Mouse (Mus musculus): ENCODE results near the gene Pigk. TPM values are rescaled to one million over a fixed set of nuclear protein-coding genes. Genes with fewer than 3 reads are reported as not detected.

Pigk gene
- polyA plus RNA-seq, 1 experiment from 2014 or later: 42.9 TPM

DNA sequence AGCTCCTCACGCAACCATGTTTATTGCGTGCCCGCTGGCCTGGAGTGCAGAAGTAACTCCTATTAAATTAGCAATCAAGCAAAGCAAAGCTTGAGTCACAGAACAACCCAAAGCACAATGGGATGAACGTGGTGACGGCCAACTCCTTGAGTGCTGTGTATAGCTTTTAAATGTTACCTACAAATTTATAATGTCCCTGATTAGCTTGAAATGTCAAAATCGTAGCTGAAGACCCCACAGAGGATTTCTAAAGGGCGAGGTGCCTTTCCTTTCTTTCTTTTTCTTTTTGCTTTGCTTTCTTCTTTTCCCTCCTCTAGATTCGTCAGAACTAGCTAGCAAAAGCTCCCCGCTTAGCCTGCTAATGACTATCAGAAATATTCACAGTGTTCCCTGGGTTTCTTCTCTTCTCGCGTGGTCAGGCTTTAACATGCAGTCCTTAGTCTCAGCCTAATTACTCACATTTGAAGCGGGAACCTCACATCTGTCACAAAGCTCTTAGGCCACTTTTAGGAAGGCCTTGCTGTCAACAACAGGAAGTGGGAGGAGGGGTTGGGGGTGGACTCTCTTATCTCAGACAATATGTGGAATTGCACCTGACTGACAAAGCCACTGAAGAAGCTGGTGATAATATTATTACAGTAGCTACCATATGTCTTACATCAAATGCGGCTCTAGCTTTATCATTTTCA is 214.5 kb downstream of the Pigk start:
- H3K27me3 ChIP-seq (replicated peaks; ENCODE audit: control insufficient read depth, insufficient read depth, low read length): no peaks in the 10 kb centered on the region
- H3K27ac ChIP-seq (ENCODE audit: low read depth): no peak overlapping the region
- H3K4me3 ChIP-seq (ENCODE audit: low read depth, low read length): no peak overlapping the region
- no peak overlapping the region for H3K4me2 ChIP-seq (ENCODE audit: low read length)
- no peak overlapping the region for H3K9ac ChIP-seq (ENCODE audit: low read length)
- DNase-seq (ENCODE audit: low spot score): no peak
- no peak for ATAC-seq (replicated peaks; ENCODE audit: low FRiP score, low TSS enrichment, low read depth)
- no peaks in the 10 kb centered on the region for H3K36me3 ChIP-seq (ENCODE audit: control insufficient read depth, insufficient read depth, low read length)
- peaks cover 10% of the 10 kb centered on the region for H3K4me1 ChIP-seq (replicated peaks; ENCODE audit: control insufficient read depth, insufficient read depth, low read length)
- WGBS: 66% methylated on average over 13 of the region's 13 CpGs
- H3K9me3 ChIP-seq (ENCODE audit: control insufficient read depth, low read length): no peaks in the 10 kb centered on the region

DNA sequence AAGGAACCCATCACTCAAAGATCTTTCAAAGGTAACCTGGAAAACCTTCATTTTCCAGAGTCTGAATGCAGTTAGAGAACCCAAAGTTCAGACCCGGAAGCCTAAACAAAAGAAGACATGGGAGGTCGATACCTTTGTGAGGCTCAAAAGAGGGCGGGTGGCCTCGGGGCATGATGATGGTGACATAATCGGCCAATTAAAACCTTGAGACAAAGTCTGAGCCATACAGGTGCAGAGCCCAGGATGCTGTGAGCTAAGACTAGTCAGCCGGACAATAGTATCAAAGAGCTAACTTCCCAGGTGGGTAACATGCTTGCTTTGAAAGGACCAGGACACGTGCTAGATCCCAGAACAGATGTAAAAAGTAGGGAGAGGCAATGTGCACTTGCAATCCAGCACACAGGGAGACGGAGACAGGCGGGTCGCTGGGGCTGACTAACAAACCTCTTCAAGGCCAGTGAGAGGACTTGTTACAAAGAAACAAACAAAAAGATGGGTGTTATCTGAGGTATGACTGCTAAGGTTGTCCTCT is 215.4 kb downstream of the Pigk start:
- ATAC-seq (replicated peaks; ENCODE audit: low FRiP score, low TSS enrichment, low read depth) (no peak), DNase-seq (ENCODE audit: low spot score) (no peak)
- no peak overlapping the region for H3K4me3 ChIP-seq (ENCODE audit: low read depth, low read length)
- no peaks in the 10 kb centered on the region for H3K36me3 ChIP-seq (ENCODE audit: control insufficient read depth, insufficient read depth, low read length)
- no peak overlapping the region for H3K4me2 ChIP-seq (ENCODE audit: low read length)
- H3K27me3 ChIP-seq (replicated peaks; ENCODE audit: control insufficient read depth, insufficient read depth, low read length): no peaks in the 10 kb centered on the region
- H3K27ac ChIP-seq (ENCODE audit: low read depth): no peak overlapping the region
- no peaks in the 10 kb centered on the region for H3K9me3 ChIP-seq (ENCODE audit: control insufficient read depth, low read length)
- no peak overlapping the region for H3K9ac ChIP-seq (ENCODE audit: low read length)
- peaks cover 3% of the 10 kb centered on the region; the same call in 1 of the 2 replicates for H3K4me1 ChIP-seq (replicated peaks; ENCODE audit: control insufficient read depth, insufficient read depth, low read length)
- 73% methylated on average over 10 of the region's 10 CpGs for WGBS

DNA sequence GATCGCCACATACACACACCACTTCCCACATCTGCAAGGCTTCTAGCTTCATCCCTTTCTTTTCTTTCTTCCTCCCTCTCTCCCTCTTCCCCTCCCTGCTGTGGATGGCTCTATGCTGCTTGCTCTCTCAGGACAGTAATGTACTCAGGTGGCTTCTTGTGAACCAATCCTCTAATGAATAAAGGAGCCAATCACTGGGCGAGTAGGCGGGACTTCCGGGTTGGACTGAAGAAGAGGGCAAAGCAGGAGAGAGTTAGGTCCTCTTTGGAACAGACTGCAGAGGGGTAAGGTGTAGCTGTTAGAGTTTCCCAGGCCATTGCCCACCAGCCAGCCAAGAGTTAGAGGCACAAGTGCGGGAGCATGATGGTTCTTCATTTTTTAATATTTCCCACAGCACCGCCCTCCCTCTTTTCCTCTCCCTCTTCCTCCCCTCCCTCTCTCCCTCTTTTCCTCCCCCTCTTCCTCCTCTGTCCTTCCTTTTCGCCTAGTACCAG is 215.9 kb downstream of the Pigk start:
- Histone ChIP-seq H3K9ac (ENCODE audit: low read length) (no peak overlapping the region), H3K9me3 (ENCODE audit: control insufficient read depth, low read length) (no peaks in the 10 kb centered on the region), H3K27me3 (replicated peaks; ENCODE audit: control insufficient read depth, insufficient read depth, low read length) (no peaks in the 10 kb centered on the region), H3K4me2 (ENCODE audit: low read length) (no peak overlapping the region), H3K4me3 (ENCODE audit: low read depth, low read length) (no peak overlapping the region), H3K4me1 (replicated peaks; ENCODE audit: control insufficient read depth, insufficient read depth, low read length) (peaks cover 3% of the 10 kb centered on the region; the same call in 1 of the 2 replicates), H3K27ac (ENCODE audit: low read depth) (no peak overlapping the region), H3K36me3 (ENCODE audit: control insufficient read depth, insufficient read depth, low read length) (no peaks in the 10 kb centered on the region)
- WGBS: 80% methylated on average over 7 of the region's 7 CpGs
- DNase-seq (ENCODE audit: low spot score) (no peak), ATAC-seq (replicated peaks; ENCODE audit: low FRiP score, low TSS enrichment, low read depth) (no peak)

DNA sequence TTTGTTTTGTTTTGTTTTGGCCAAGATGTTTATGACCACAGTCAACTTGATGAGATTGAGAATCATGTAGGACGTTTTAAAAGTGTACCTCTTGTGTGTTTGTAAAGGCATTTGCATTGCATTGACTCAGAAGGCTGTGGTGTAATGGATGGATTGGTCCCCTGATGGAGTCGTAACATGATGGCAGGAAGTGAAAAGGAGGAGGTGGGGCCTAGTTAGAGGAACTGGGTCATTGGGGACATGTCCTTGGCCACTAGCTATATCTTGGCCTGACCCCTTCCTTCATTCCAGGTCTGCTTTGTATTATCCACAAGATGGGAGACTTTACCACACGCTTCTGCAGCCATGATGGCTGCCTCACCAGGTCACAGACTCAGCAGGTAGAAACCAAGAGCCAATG is 217.5 kb downstream of the Pigk start:
- no peaks in the 10 kb centered on the region for H3K27me3 ChIP-seq (replicated peaks; ENCODE audit: control insufficient read depth, insufficient read depth, low read length)
- H3K36me3 ChIP-seq (ENCODE audit: control insufficient read depth, insufficient read depth, low read length): no peaks in the 10 kb centered on the region
- ATAC-seq (replicated peaks; ENCODE audit: low FRiP score, low TSS enrichment, low read depth): no peak
- no peak overlapping the region for H3K4me2 ChIP-seq (ENCODE audit: low read length)
- no peak for DNase-seq (ENCODE audit: low spot score)
- no peaks in the 10 kb centered on the region for H3K9me3 ChIP-seq (ENCODE audit: control insufficient read depth, low read length)
- peaks cover 3% of the 10 kb centered on the region; the same call in 1 of the 2 replicates for H3K4me1 ChIP-seq (replicated peaks; ENCODE audit: control insufficient read depth, insufficient read depth, low read length)
- no peak overlapping the region for H3K27ac ChIP-seq (ENCODE audit: low read depth)
- no peak overlapping the region for H3K9ac ChIP-seq (ENCODE audit: low read length)
- no peak overlapping the region for H3K4me3 ChIP-seq (ENCODE audit: low read depth, low read length)
- 79% methylated on average over 3 of the region's 3 CpGs for WGBS

DNA sequence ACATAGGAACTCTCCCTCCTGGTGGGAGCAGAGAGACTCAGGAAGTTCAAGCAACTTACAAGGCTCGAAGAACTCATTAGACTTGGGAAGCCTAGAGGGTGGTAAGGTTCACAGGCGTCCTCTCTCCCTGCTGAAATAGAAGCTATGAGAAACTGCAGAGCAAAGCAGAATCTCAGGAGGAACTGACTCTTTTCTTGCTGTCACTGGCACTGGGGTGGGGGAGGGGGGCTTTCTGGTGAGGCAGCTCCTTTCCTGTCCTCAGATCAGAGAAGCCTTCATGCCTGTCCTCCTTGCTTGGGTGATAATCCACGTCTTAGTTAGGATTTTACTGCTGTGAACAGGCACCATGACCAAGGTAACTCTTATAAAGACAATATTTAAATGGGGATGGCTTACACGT is 218.2 kb downstream of the Pigk start:
- Histone ChIP-seq H3K27me3 (replicated peaks; ENCODE audit: control insufficient read depth, insufficient read depth, low read length) (no peaks in the 10 kb centered on the region), H3K9me3 (ENCODE audit: control insufficient read depth, low read length) (no peaks in the 10 kb centered on the region), H3K4me1 (replicated peaks; ENCODE audit: control insufficient read depth, insufficient read depth, low read length) (peaks cover 3% of the 10 kb centered on the region; the same call in 1 of the 2 replicates), H3K4me2 (ENCODE audit: low read length) (no peak overlapping the region), H3K4me3 (ENCODE audit: low read depth, low read length) (no peak overlapping the region), H3K27ac (ENCODE audit: low read depth) (no peak overlapping the region), H3K9ac (ENCODE audit: low read length) (no peak overlapping the region), H3K36me3 (ENCODE audit: control insufficient read depth, insufficient read depth, low read length) (no peaks in the 10 kb centered on the region)
- ATAC-seq (replicated peaks; ENCODE audit: low FRiP score, low TSS enrichment, low read depth) (no peak), DNase-seq (ENCODE audit: low spot score) (no peak)
- 77% methylated on average over 4 of the region's 4 CpGs for WGBS

DNA sequence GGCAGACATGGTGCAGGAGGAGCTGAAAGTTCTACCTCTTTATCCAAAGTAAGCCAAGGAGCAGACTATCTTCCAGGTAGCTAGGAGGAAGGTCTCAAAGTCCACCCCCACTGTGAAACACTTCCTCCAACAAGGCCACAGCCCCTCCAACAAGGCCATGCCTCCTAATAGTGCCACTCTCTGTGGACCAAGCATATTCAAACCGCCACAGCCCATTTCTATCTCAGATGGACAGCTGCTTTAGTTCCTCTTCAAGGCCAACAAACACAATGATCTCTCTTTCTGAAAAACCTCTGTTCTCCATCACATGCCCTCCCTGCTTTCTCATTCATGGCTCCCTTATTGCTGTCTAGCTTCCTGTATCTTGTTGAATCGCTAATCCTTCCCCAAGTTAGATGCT is 218.6 kb downstream of the Pigk start:
- peaks cover 3% of the 10 kb centered on the region; the same call in 1 of the 2 replicates for H3K4me1 ChIP-seq (replicated peaks; ENCODE audit: control insufficient read depth, insufficient read depth, low read length)
- no peaks in the 10 kb centered on the region for H3K9me3 ChIP-seq (ENCODE audit: control insufficient read depth, low read length)
- H3K4me2 ChIP-seq (ENCODE audit: low read length): no peak overlapping the region
- H3K27ac ChIP-seq (ENCODE audit: low read depth): no peak overlapping the region
- H3K9ac ChIP-seq (ENCODE audit: low read length): no peak overlapping the region
- DNase-seq (ENCODE audit: low spot score) (no peak), ATAC-seq (replicated peaks; ENCODE audit: low FRiP score, low TSS enrichment, low read depth) (no peak)
- no peaks in the 10 kb centered on the region for H3K36me3 ChIP-seq (ENCODE audit: control insufficient read depth, insufficient read depth, low read length)
- no peaks in the 10 kb centered on the region for H3K27me3 ChIP-seq (replicated peaks; ENCODE audit: control insufficient read depth, insufficient read depth, low read length)
- no peak overlapping the region for H3K4me3 ChIP-seq (ENCODE audit: low read depth, low read length)
- 86% methylated on average over 2 of the region's 2 CpGs for WGBS

DNA sequence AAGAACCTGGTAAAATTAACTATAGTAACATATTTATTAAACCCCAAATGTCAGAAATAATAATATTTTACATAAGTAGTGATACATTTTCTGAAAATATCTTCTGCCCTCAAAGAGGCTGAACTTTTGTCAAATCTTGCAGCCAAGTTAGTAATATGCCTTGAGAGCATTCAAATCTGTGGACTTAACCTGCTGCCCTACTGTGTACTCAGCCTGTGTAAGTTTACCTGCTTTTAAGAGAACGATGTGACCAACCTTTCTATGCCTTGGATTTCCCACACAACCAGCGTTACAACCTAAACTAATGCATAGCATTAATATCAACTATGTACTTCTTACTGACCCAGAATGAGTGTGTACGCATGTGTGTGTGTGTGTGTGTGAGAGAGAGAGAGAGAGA is 219.8 kb downstream of the Pigk start:
- peaks cover 2% of the 10 kb centered on the region; the same call in 1 of the 2 replicates for H3K4me1 ChIP-seq (replicated peaks; ENCODE audit: control insufficient read depth, insufficient read depth, low read length)
- no peak for ATAC-seq (replicated peaks; ENCODE audit: low FRiP score, low TSS enrichment, low read depth)
- no peak overlapping the region for H3K4me3 ChIP-seq (ENCODE audit: low read depth, low read length)
- H3K27me3 ChIP-seq (replicated peaks; ENCODE audit: control insufficient read depth, insufficient read depth, low read length): no peaks in the 10 kb centered on the region
- no peaks in the 10 kb centered on the region for H3K36me3 ChIP-seq (ENCODE audit: control insufficient read depth, insufficient read depth, low read length)
- no peaks in the 10 kb centered on the region for H3K9me3 ChIP-seq (ENCODE audit: control insufficient read depth, low read length)
- H3K4me2 ChIP-seq (ENCODE audit: low read length): no peak overlapping the region
- H3K27ac ChIP-seq (ENCODE audit: low read depth): no peak overlapping the region
- no peak for DNase-seq (ENCODE audit: low spot score)
- 92% methylated on average over 3 of the region's 3 CpGs for WGBS
- no peak overlapping the region for H3K9ac ChIP-seq (ENCODE audit: low read length)

DNA sequence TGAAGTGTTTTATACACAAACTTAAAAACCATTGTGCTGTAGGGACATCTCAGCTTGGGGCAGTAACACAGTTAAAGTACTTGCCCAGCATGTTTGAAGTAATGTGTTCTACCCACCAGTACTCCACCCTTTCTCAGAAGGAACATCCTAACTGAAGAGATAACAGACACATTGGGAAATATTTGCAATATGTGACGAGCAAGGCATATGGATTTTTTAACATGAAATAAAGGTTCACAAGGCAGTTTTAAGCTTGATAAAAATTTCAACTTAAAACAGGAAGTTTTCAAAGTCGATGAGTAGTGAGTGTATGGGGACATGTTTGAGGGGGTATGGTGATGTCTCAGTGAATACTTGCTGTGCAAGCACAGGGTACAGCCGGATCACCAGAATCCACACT is 222.4 kb downstream of the Pigk start:
- H3K27me3 ChIP-seq (replicated peaks; ENCODE audit: control insufficient read depth, insufficient read depth, low read length): no peaks in the 10 kb centered on the region
- no peaks in the 10 kb centered on the region for H3K36me3 ChIP-seq (ENCODE audit: control insufficient read depth, insufficient read depth, low read length)
- no peak overlapping the region for H3K27ac ChIP-seq (ENCODE audit: low read depth)
- 86% methylated on average over 3 of the region's 3 CpGs for WGBS
- ATAC-seq (replicated peaks; ENCODE audit: low FRiP score, low TSS enrichment, low read depth) (no peak), DNase-seq (ENCODE audit: low spot score) (no peak)
- no peak overlapping the region for H3K4me2 ChIP-seq (ENCODE audit: low read length)
- H3K4me1 ChIP-seq (replicated peaks; ENCODE audit: control insufficient read depth, insufficient read depth, low read length): no peaks in the 10 kb centered on the region
- no peak overlapping the region for H3K4me3 ChIP-seq (ENCODE audit: low read depth, low read length)
- H3K9me3 ChIP-seq (ENCODE audit: control insufficient read depth, low read length): no peaks in the 10 kb centered on the region
- H3K9ac ChIP-seq (ENCODE audit: low read length): no peak overlapping the region

DNA sequence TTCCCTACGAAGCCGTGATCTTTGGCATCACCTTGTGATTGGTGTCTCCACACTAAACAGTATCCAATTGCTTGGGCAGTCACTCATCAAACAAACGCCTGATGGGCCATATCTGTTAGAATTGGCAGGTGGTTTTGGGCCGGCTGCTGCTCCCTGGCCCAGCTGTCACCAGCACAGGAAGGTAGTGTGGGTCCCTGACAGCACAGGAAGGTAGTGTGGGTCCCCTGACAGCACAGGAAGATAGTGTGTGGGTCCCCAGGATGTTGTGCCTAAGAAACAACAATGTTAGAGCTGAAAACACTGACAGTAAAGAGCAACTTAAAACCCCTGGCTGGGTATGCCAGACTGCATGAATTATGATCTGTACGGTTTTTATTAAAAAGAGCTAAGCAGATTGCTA is 227.8 kb downstream of the Pigk start:
- no peaks in the 10 kb centered on the region for H3K9me3 ChIP-seq (ENCODE audit: control insufficient read depth, low read length)
- no peak overlapping the region for H3K27ac ChIP-seq (ENCODE audit: low read depth)
- H3K36me3 ChIP-seq (ENCODE audit: control insufficient read depth, insufficient read depth, low read length): no peaks in the 10 kb centered on the region
- no peaks in the 10 kb centered on the region for H3K27me3 ChIP-seq (replicated peaks; ENCODE audit: control insufficient read depth, insufficient read depth, low read length)
- H3K4me1 ChIP-seq (replicated peaks; ENCODE audit: control insufficient read depth, insufficient read depth, low read length): no peaks in the 10 kb centered on the region
- no peak overlapping the region for H3K4me3 ChIP-seq (ENCODE audit: low read depth, low read length)
- no peak overlapping the region for H3K4me2 ChIP-seq (ENCODE audit: low read length)
- WGBS: 79% methylated on average over 5 of the region's 5 CpGs
- no peak for ATAC-seq (replicated peaks; ENCODE audit: low FRiP score, low TSS enrichment, low read depth)
- no peak overlapping the region for H3K9ac ChIP-seq (ENCODE audit: low read length)
- DNase-seq (ENCODE audit: low spot score): no peak
